Mouse (Mus musculus): Measurements from ENCODE around the gene Krtap24-1. TPM values are rescaled to one million over a fixed set of nuclear protein-coding genes. Genes with fewer than 3 reads are reported as not detected.

Gene Krtap24-1
- polyA plus RNA-seq, 1 experiment = not detected

- no peaks in the 10 kb centered on the region for H3K36me3 ChIP-seq (ENCODE audit: control insufficient read depth, insufficient read depth)
These were observed 34.5 kb upstream of the Krtap24-1 start for GRCm38 (mm10) chr16:88646366-88647111.

GRCm38 (mm10) chr16:88640053-88640452 is 28.0 kb upstream of the Krtap24-1 start:
- Histone ChIP-seq H3ac (ENCODE audit: control insufficient read depth, insufficient read length, low read depth) (no peak overlapping the region), H3K27me3 (ENCODE audit: control insufficient read depth, insufficient read depth, insufficient read length) (no peaks in the 10 kb centered on the region), H3K36me3 (ENCODE audit: control insufficient read depth, insufficient read depth) (no peaks in the 10 kb centered on the region), H3K79me3 (ENCODE audit: low read depth) (no peaks in the 10 kb centered on the region), H3K4me3 (ENCODE audit: insufficient read depth, poor library complexity, severe bottlenecking) (no peak overlapping the region), H3K79me2 (ENCODE audit: control insufficient read depth, insufficient read depth) (no peaks in the 10 kb centered on the region)
- TF ChIP-seq MYOD1 (IDR thresholded peaks at IDR 0.05; ENCODE audit: control insufficient read depth, insufficient read length, low read depth) (no peak), MAX (IDR thresholded peaks at IDR 0.05) (no peak)

More at GRCm38 (mm10) chr16:88646366-88647111, 34.5 kb upstream of the Krtap24-1 start:
- no peak overlapping the region for H3ac ChIP-seq (ENCODE audit: control insufficient read depth, insufficient read length, low read depth)
- H3K79me3 ChIP-seq (ENCODE audit: low read depth) = no peaks in the 10 kb centered on the region
- no peak overlapping the region for H3K4me3 ChIP-seq (ENCODE audit: insufficient read depth, poor library complexity, severe bottlenecking)
- H3K27me3 ChIP-seq (ENCODE audit: control insufficient read depth, insufficient read depth, insufficient read length) = no peaks in the 10 kb centered on the region
- no peaks in the 10 kb centered on the region for H3K79me2 ChIP-seq (ENCODE audit: control insufficient read depth, insufficient read depth)
- TF ChIP-seq FOSL1 (IDR thresholded peaks at IDR 0.05; ENCODE audit: insufficient read depth, low read length, poor library complexity, severe bottlenecking) (no peak), MAX (IDR thresholded peaks at IDR 0.05) (no peak), MYOG (IDR thresholded peaks at IDR 0.05; ENCODE audit: control insufficient read depth, extremely low read depth, insufficient read length) (no peak), CEBPB (IDR thresholded peaks at IDR 0.05; ENCODE audit: low read depth) (no peak), CTCF (IDR thresholded peaks at IDR 0.05; ENCODE audit: control insufficient read depth, insufficient read depth, insufficient read length) (no peak), USF1 (IDR thresholded peaks at IDR 0.05; ENCODE audit: low read depth) (no peak), MYOD1 (IDR thresholded peaks at IDR 0.05; ENCODE audit: control insufficient read depth, insufficient read length, low read depth) (no peak)

GRCm38 (mm10) chr16:88635142-88635541 is 23.1 kb upstream of the Krtap24-1 start:
- Histone ChIP-seq H3K4me3 (ENCODE audit: insufficient read depth, poor library complexity, severe bottlenecking) (no peak overlapping the region), H3K27me3 (ENCODE audit: control insufficient read depth, insufficient read depth, insufficient read length) (no peaks in the 10 kb centered on the region), H3K36me3 (ENCODE audit: control insufficient read depth, insufficient read depth) (no peaks in the 10 kb centered on the region), H3K79me3 (ENCODE audit: low read depth) (no peaks in the 10 kb centered on the region), H3K79me2 (ENCODE audit: control insufficient read depth, insufficient read depth) (no peaks in the 10 kb centered on the region), H3ac (ENCODE audit: control insufficient read depth, insufficient read length, low read depth) (no peak overlapping the region)
- TF ChIP-seq MYOD1 (IDR thresholded peaks at IDR 0.05; ENCODE audit: control insufficient read depth, insufficient read length, low read depth) (no peak), USF1 (IDR thresholded peaks at IDR 0.05; ENCODE audit: low read depth) (no peak), MYOG (IDR thresholded peaks at IDR 0.05; ENCODE audit: control insufficient read depth, extremely low read depth, insufficient read length) (no peak), CEBPB (IDR thresholded peaks at IDR 0.05; ENCODE audit: low read depth) (no peak), FOSL1 (IDR thresholded peaks at IDR 0.05; ENCODE audit: insufficient read depth, low read length, poor library complexity, severe bottlenecking) (no peak), CTCF (IDR thresholded peaks at IDR 0.05; ENCODE audit: control insufficient read depth, insufficient read depth, insufficient read length) (no peak), MAX (IDR thresholded peaks at IDR 0.05) (no peak)

GRCm38 (mm10) chr16:88631474-88631873 is 19.4 kb upstream of the Krtap24-1 start:
- Histone ChIP-seq H3ac (ENCODE audit: control insufficient read depth, insufficient read length, low read depth) (no peak overlapping the region), H3K79me2 (ENCODE audit: control insufficient read depth, insufficient read depth) (no peaks in the 10 kb centered on the region), H3K27me3 (ENCODE audit: control insufficient read depth, insufficient read depth, insufficient read length) (no peaks in the 10 kb centered on the region), H3K36me3 (ENCODE audit: control insufficient read depth, insufficient read depth) (no peaks in the 10 kb centered on the region), H3K4me3 (ENCODE audit: insufficient read depth, poor library complexity, severe bottlenecking) (no peak overlapping the region), H3K79me3 (ENCODE audit: low read depth) (no peaks in the 10 kb centered on the region)
- TF ChIP-seq MYOD1 (IDR thresholded peaks at IDR 0.05; ENCODE audit: control insufficient read depth, insufficient read length, low read depth) = no peak
- no peak for TF ChIP-seq MAX (IDR thresholded peaks at IDR 0.05)
- no peak for TF ChIP-seq CTCF (IDR thresholded peaks at IDR 0.05; ENCODE audit: control insufficient read depth, insufficient read depth, insufficient read length)
- no peak for TF ChIP-seq USF1 (IDR thresholded peaks at IDR 0.05; ENCODE audit: low read depth)
- no peak for TF ChIP-seq FOSL1 (IDR thresholded peaks at IDR 0.05; ENCODE audit: insufficient read depth, low read length, poor library complexity, severe bottlenecking)
- TF ChIP-seq MYOG (IDR thresholded peaks at IDR 0.05; ENCODE audit: control insufficient read depth, extremely low read depth, insufficient read length) = no peak
- TF ChIP-seq CEBPB (IDR thresholded peaks at IDR 0.05; ENCODE audit: low read depth) = no peak

GRCm38 (mm10) chr16:88627566-88627965 is 15.5 kb upstream of the Krtap24-1 start, which contains the start of gene 2310079G19Rik:
TSS of gene 2310079G19Rik (minus strand) at chr16:88627666.
- no peak for TF ChIP-seq MYOG (IDR thresholded peaks at IDR 0.05; ENCODE audit: control insufficient read depth, extremely low read depth, insufficient read length)
- TF ChIP-seq MYOD1 (IDR thresholded peaks at IDR 0.05; ENCODE audit: control insufficient read depth, insufficient read length, low read depth) = no peak
- no peak for TF ChIP-seq CTCF (IDR thresholded peaks at IDR 0.05; ENCODE audit: control insufficient read depth, insufficient read depth, insufficient read length)
- no peak for TF ChIP-seq CEBPB (IDR thresholded peaks at IDR 0.05; ENCODE audit: low read depth)
- no peak for TF ChIP-seq USF1 (IDR thresholded peaks at IDR 0.05; ENCODE audit: low read depth)
- no peak for TF ChIP-seq MAX (IDR thresholded peaks at IDR 0.05)
- TF ChIP-seq FOSL1 (IDR thresholded peaks at IDR 0.05; ENCODE audit: insufficient read depth, low read length, poor library complexity, severe bottlenecking) = no peak
- H3K79me2 ChIP-seq (ENCODE audit: control insufficient read depth, insufficient read depth) = no peaks in the 10 kb centered on the region

More at GRCm38 (mm10) chr16:88627566-88627965, 15.5 kb upstream of the Krtap24-1 start, which contains the start of gene 2310079G19Rik:
- Histone ChIP-seq H3K79me3 (ENCODE audit: low read depth) (no peaks in the 10 kb centered on the region), H3K27me3 (ENCODE audit: control insufficient read depth, insufficient read depth, insufficient read length) (no peaks in the 10 kb centered on the region), H3K4me3 (ENCODE audit: insufficient read depth, poor library complexity, severe bottlenecking) (no peak within 1 kb of the TSS), H3K36me3 (ENCODE audit: control insufficient read depth, insufficient read depth) (no peaks in the 10 kb centered on the region), H3ac (ENCODE audit: control insufficient read depth, insufficient read length, low read depth) (no peak within 1 kb of the TSS)
